Mouse (Mus musculus) megakaryocyte, embryonic 14.5 days (primary cell): ENCODE results near the gene Polr1d.

Source experiments
- FLI1 ChIP-seq: IDR thresholded peaks from 2 replicates; pipeline ENCODE4 v1.6.1; 2012; ENCODE audit warnings: low read length, inconsistent platforms, mixed read lengths
- GATA1 ChIP-seq: IDR thresholded peaks from 3 replicates; pipeline ENCODE4 v1.6.1; 2012; ENCODE audit warnings: mixed read lengths, low read length, inconsistent platforms, borderline replicate concordance

DNA sequence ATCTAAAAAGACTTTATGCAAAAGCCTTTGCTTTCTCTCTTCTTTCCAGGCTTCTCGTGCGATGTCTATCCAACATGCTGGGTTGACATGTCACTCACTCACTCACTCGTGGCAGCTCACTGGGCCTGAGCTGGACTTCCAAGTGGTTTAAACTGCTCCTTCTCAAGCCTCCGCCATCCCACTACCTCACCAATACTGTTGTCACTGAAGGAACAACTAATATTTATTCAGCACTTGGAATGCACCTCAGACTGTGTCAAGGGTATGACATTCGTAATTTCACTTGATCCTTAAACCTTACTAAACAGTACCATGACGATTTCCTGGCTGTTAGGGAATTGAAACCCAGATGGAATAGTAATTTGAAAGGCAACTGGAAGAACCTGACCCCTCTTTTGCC, 3.0 kb upstream of the Polr1d start:
- TF ChIP-seq GATA1 (no peak), FLI1 (no peak)
